Mouse (Mus musculus) embryo, embryonic 11.5 days (tissue): ENCODE data around the gene Exoc6b.

Experiments
- DNase-seq: peaks from one replicate; pipeline ENCODE4 v3.0.0-alpha.2; 2012; ENCODE audit warnings: low read depth, low spot score

The Exoc6b gene

GRCm38 (mm10) chr6:84726876-84727275, 342.4 kb downstream of the Exoc6b start:
- DNase-seq: no peak

- no peak for DNase-seq
Observed at GRCm38 (mm10) chr6:84713171-84713570, 356.1 kb downstream of the Exoc6b start.

GRCm38 (mm10) chr6:84710831-84711230, 358.5 kb downstream of the Exoc6b start:
- DNase-seq: no peak

- no peak for DNase-seq
Observed at GRCm38 (mm10) chr6:84708631-84709030, 360.7 kb downstream of the Exoc6b start.

- DNase-seq: no peak
Observed at GRCm38 (mm10) chr6:84699579-84699978, 369.7 kb downstream of the Exoc6b start.

- no peak for DNase-seq
Observed at GRCm38 (mm10) chr6:84698288-84698673, 371.0 kb downstream of the Exoc6b start.

- no peak for DNase-seq
Observed at GRCm38 (mm10) chr6:84697474-84698287, 371.6 kb downstream of the Exoc6b start.

- DNase-seq: no peak
Observed at GRCm38 (mm10) chr6:84693844-84694243, 375.5 kb downstream of the Exoc6b start.

- DNase-seq: no peak
Observed at GRCm38 (mm10) chr6:84693204-84693603, 376.1 kb downstream of the Exoc6b start.

GRCm38 (mm10) chr6:84691907-84692306, 377.4 kb downstream of the Exoc6b start:
- DNase-seq: no peak

GRCm38 (mm10) chr6:84677770-84678169, 391.5 kb downstream of the Exoc6b start:
- DNase-seq: no peak

- no peak for DNase-seq
Observed at GRCm38 (mm10) chr6:84674936-84675335, 394.4 kb downstream of the Exoc6b start.

GRCm38 (mm10) chr6:84674136-84674535, 395.2 kb downstream of the Exoc6b start:
- no peak for DNase-seq

- DNase-seq: no peak
Observed at GRCm38 (mm10) chr6:84661451-84662112, 407.7 kb downstream of the Exoc6b start.

GRCm38 (mm10) chr6:84660982-84661381, 408.3 kb downstream of the Exoc6b start:
- DNase-seq: no peak

GRCm38 (mm10) chr6:84657091-84657490, 412.2 kb downstream of the Exoc6b start:
- no peak for DNase-seq

- DNase-seq: no peak
Observed at GRCm38 (mm10) chr6:84656680-84657079, 412.6 kb downstream of the Exoc6b start.

- DNase-seq: no peak
Observed at GRCm38 (mm10) chr6:84651902-84652301, 417.4 kb downstream of the Exoc6b start.

GRCm38 (mm10) chr6:84647197-84647596, 422.1 kb downstream of the Exoc6b start:
- no peak for DNase-seq

GRCm38 (mm10) chr6:84646696-84647095, 422.6 kb downstream of the Exoc6b start:
- no peak for DNase-seq

- no peak for DNase-seq
Observed at GRCm38 (mm10) chr6:84641062-84641431, 428.3 kb downstream of the Exoc6b start.

- peak; percentile 11 for DNase-seq
Observed at GRCm38 (mm10) chr6:84640324-84641061, 428.8 kb downstream of the Exoc6b start.
